Mouse (Mus musculus) frontal cortex, adult 2 months (tissue): Measurements from ENCODE around the gene Tmem200b. TPM values are rescaled to one million over a fixed set of nuclear protein-coding genes. Genes with fewer than 3 reads are reported as not detected.

ENCODE experiments used
- DNase-seq, 2 experiments: peaks; one replicate each; pipeline ENCODE4 v3.0.0; 2022; ENCODE audit warnings: low spot score in 1 of 2; ENCODE audit errors: extremely low spot score in 1 of 2
- polyA plus RNA-seq: library from polyadenylated mRNA; depleted of rRNA; stranded (reverse); fragments of >200 nt; gene quantifications from 2 replicates; pipeline ENCODE4 v1.2.3, GENCODE M21; 2012; rRNA removed

Tmem200b gene
- polyA plus RNA-seq, 1 experiment, result 3.4 TPM

- no peak for DNase-seq
Observed at GRCm38 (mm10) chr4:131947848-131948247, 26.3 kb downstream of the Tmem200b start.

- no peak for DNase-seq
Observed at GRCm38 (mm10) chr4:131949903-131950302, 28.3 kb downstream of the Tmem200b start.

- no peak for DNase-seq
Observed at GRCm38 (mm10) chr4:131950657-131951056, 29.1 kb downstream of the Tmem200b start.

- no peak for DNase-seq
Observed at GRCm38 (mm10) chr4:131957161-131957560, 35.6 kb downstream of the Tmem200b start.

- DNase-seq, result no peak
Observed at GRCm38 (mm10) chr4:131968873-131969272, 47.3 kb downstream of the Tmem200b start.

- DNase-seq, result no peak
Observed at GRCm38 (mm10) chr4:131970244-131970853, 48.8 kb downstream of the Tmem200b start.

Other genes with a start within 250 kb of the Tmem200b start
- 38.9 and 39.6 TPM in 2 replicates for gene Ptpru, start 83.5 kb upstream of the Tmem200b start, polyA plus RNA-seq
- 44.5 and 54.4 TPM in 2 replicates for gene Mecr, start 78.3 kb upstream of the Tmem200b start, polyA plus RNA-seq
- gene Srsf4, start 48.2 kb upstream of the Tmem200b start, polyA plus RNA-seq, result 86.3 and 89.5 TPM in 2 replicates
- gene Gm10300, start 152.9 kb downstream of the Tmem200b start, polyA plus RNA-seq, result 0.06 TPM in 1 of 2 replicates, not detected in the other
- gene Epb41, start 153.6 kb downstream of the Tmem200b start, polyA plus RNA-seq, result 29.1 and 29.3 TPM in 2 replicates
- gene Oprd1, start 222.7 kb downstream of the Tmem200b start, polyA plus RNA-seq, result 12.8 and 13.1 TPM in 2 replicates